Mouse (Mus musculus) left cerebral cortex, postnatal 25 days (tissue): Measurements from ENCODE around the gene Chad. TPM values are rescaled to one million over a fixed set of nuclear protein-coding genes. Genes with fewer than 3 reads are reported as not detected.

Experiments
- DNase-seq, 2 experiments: peaks; one replicate each; pipeline ENCODE4 v3.0.0; 2022; ENCODE audit warnings: low spot score in 2 of 2, mixed read lengths in 1 of 2
- intact Hi-C: fragments of 180-260 bp; cut with DNase I; formaldehyde crosslinking; loops from one replicate; pipeline ENCODE4 v1.15.1; 2025
- total RNA-seq, 2 experiments: library from RNA; stranded (reverse); gene quantifications; 2 replicates each; pipeline ENCODE4 v1.2.3; 2021

The Chad gene
- total RNA-seq, 2 experiments from 2014 or later = 0.21 TPM; not detected in 1

- intact Hi-C loops = no loop called here
- peak in 1 of 2 experiments; percentile 51 for DNase-seq
Measured at GRCm38 (mm10) chr11:94558226-94558625, 6.6 kb upstream of the Chad start.

DNA sequence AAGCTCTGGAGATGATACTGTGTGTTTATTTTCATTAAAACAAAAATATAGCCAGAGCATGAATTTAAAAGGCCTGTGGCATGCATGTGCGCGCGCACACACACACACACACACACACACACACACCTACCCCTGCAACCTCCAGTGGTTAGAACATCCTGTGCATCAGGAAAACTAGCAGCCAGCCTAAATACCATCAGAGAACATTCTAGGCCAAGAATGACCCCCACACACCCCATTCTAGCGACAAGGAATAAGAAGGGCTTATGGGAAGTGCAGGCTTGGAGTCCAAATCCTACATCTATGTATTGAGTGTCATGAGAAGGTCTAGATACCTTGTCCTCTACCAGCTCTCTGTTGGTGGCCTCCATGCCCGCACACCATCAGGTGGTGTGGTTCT is 1.5 kb upstream of the Chad start:
- no peak for DNase-seq
- intact Hi-C loops = no loop called here

- intact Hi-C loops = no loop called here
- DNase-seq = no peak
Measured at GRCm38 (mm10) chr11:94563821-94564220, 1.0 kb upstream of the Chad start.

- DNase-seq = no peak
- intact Hi-C loops = no loop called here
Measured at GRCm38 (mm10) chr11:94565151-94565479, 268 bp downstream of the Chad start.

DNA sequence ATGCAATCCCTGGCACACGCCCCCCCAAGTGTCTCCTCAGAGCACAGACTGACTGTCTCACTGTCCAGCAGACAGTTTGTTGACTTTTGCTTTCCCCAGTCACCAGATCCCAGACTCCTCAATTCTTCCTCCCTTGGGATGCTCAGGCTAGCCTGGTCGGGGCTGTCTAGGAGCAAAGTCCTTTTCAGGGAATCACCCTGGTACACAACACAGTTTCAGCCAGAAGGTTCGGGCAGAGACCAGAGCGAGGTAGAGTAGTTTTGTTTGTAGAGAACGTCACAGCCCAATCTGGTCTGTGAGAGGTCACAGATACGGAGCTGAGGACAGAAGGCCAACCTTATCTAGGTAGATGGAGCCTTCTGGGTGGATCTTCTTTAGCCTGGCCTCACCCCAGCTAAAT is 1.7 kb downstream of the Chad start:
- intact Hi-C loops = no loop called here
- no peak for DNase-seq

DNA sequence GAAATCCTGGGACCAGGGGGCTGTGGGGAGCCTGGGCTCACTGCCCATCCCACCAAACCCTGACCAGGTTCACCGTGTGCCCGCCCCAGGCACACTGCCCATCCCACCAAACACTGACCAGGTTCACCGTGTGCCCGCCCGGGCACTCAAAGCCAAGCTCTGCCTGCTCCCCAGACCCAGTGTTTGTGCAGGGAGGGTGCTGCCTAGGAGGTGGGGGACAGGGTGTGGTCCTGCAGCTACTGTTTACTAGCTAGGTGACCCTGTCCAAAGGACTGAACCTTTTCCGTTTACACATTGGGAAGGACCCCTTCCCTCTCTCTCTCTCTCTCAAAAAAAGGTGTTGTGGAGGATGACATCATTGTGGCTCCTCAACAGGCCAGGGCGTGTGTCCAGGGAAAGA is 2.5 kb downstream of the Chad start:
- no peak for DNase-seq
- intact Hi-C loops = no loop called here

- DNase-seq = no peak
- intact Hi-C loops = no loop called here
Measured at GRCm38 (mm10) chr11:94570612-94571011, 5.8 kb downstream of the Chad start.

DNA sequence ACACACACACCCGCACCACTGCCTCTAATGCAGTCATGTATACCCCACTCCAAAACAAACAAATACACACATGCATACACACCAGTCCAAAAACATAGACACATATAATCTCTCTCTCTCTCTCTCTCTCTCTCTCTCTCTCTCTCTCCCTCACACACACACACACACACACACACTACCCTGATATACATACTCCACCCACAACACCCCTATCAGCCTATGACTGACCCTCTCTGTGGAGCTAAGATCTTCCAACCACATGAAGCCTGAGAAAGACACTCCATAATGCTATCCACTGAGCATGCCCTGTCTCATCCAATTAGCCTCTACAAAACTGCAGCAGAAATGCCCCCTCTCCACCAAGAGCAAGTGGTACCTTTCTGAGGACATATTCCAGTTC is 7.0 kb downstream of the Chad start:
- intact Hi-C loops = no loop called here
- no peak for DNase-seq

DNA sequence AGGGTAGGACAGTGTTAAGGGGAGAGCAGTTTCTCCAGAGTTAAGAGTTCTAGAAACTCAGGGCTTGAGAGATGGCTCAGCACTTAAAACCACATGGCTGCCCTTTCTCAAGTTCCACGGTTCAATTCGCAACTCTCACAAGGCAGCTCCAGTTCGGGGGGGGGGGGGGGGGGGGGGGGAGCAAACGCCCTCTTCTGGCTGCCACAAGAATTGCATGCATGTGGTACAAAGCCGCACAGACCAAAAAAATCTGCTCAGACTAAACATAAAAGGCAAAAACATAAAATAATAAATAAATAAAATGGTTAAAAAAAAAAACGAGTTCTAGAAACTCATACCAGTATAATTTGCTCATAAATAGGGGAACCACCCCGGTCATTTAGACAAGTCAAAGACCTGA is 9.7 kb downstream of the Chad start:
- intact Hi-C loops = no loop called here
- no peak for DNase-seq

DNA sequence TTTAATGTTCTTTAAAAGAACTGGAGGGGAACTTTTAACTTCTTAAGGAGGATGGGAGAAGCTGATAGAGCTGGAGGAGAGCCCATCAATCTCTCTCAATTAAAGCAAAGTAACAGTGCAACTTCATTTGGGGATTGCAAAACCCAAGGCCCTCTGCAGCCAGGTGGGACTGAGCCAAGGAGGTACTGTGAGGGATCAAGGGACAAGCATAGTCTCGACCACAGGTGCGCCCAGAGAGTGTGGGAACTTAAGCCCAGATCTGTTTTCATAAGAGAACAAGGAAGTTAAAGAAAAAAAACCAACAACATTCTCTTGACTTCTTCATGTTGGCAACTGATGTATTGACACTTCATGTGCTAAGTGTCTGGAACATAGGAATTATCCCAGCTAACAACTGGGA is 10.2 kb downstream of the Chad start:
- no peak for DNase-seq
- intact Hi-C loops = no loop called here

DNA sequence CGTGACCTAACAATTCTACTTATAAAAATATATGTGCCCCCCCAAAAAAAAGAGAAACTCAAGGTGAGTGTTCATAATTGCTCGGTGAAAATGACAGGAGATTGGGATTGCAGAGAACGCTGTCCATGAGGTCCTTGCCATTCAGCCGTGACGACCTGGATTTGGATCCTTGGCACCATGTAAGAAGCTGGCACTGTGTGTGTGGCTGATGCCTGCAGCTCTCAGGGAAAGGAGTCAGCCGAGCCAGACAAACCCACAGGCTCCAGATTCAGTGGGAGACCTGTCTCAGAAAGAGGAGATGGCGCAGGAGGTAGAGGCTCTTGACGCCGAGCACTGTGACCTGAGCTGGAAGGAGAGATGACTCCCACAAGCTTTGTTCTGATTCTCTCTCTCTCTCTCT is 11.5 kb downstream of the Chad start:
- intact Hi-C loops = no loop called here
- peak in 1 of 2 experiments; percentile 39 for DNase-seq

DNA sequence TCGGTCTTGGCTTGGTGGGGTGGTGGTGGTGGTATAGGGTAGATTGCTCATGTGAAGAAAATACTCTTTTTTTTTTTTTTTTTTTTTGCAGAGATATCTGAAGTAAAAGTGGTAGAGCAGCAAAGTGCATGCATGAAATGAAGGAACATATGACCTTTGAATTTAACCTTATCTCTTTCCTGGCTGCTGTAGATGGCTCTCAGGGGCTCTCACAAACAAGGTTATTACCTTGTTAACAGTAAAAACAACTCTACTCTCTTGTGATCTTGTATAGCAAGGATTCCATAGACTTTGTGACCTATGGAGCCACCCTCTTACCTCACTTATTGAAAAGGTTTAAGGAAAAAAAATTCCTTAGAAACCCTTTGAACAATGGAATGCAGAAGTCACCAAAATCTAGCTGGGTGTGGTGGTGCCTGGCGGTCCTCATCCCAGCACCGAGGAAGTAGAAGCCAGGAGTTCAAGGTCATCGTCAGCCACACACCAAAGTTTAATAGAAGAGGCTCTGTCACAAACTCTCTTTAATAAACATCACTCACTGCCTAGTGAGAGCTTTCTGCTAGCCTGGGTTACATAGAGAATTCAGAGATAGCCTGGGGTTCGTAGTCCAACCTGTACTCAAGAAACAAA is 15.4 kb downstream of the Chad start:
- DNase-seq = no peak
- intact Hi-C loops = no loop called here

GRCm38 (mm10) chr11:94585091-94585490 is 20.2 kb downstream of the Chad start:
- no peak for DNase-seq
- intact Hi-C loops = no loop called here

- intact Hi-C loops = no loop called here
- no peak for DNase-seq
Measured at GRCm38 (mm10) chr11:94587511-94587910, 22.7 kb downstream of the Chad start.

- intact Hi-C loops = no loop called here
- DNase-seq = no peak
Measured at GRCm38 (mm10) chr11:94596311-94596852, 31.5 kb downstream of the Chad start.

- no peak for DNase-seq
- intact Hi-C loops = no loop called here
Measured at GRCm38 (mm10) chr11:94597319-94597718, 32.5 kb downstream of the Chad start.

DNA sequence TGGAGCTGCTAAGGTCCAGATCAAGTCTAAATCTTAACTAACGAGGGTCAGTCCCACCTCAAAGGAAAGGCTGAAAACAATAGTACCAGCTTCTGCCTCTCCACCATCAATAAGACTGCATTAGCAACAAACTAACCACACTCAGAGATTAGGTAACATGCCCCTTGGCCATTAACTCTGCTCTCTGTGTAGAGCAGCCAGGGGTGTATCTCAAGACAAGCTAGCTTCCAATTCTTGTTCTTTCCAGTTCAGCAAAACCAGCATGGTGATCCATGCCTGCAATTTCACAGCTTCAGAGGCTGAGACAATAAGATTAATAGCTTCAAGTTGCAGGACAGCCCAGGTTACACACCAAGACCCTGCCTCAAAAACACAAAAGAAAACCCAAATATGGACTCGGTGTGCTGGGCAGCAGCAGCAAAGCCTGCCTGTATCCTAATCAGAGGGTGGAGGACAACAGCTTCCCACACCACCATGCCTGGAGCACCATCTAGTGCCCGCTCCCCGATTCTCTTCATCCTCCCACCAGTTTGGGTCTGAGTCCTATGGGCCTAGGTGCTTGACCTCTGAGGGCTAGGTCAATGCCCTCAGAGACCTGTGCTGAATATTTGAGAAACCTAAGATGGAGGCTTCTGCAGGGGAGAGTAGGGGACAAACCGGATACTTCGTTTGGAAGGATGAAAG is 33.7 kb downstream of the Chad start:
- intact Hi-C loops = no loop called here
- no peak for DNase-seq

DNA sequence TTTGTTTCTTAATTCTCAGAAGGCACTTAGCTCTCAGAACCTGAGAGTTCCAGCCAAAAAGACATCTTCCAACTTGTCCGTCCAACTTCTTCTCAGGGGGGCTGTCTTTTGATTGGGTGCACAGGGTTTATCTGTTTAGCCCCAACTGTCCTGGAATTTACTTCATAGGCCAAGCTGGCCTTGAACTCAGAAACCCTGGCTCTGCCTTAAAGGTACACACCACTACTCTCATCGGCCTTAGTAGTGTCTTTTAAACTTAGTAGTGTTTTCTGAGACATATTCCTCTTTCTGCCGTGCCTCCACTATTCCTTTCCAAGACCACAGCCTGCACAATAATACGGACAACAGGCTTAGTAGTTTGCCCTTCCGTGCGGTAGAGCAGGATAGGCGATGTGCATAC is 35.6 kb downstream of the Chad start:
- intact Hi-C loops = no loop called here
- DNase-seq = no peak

DNA sequence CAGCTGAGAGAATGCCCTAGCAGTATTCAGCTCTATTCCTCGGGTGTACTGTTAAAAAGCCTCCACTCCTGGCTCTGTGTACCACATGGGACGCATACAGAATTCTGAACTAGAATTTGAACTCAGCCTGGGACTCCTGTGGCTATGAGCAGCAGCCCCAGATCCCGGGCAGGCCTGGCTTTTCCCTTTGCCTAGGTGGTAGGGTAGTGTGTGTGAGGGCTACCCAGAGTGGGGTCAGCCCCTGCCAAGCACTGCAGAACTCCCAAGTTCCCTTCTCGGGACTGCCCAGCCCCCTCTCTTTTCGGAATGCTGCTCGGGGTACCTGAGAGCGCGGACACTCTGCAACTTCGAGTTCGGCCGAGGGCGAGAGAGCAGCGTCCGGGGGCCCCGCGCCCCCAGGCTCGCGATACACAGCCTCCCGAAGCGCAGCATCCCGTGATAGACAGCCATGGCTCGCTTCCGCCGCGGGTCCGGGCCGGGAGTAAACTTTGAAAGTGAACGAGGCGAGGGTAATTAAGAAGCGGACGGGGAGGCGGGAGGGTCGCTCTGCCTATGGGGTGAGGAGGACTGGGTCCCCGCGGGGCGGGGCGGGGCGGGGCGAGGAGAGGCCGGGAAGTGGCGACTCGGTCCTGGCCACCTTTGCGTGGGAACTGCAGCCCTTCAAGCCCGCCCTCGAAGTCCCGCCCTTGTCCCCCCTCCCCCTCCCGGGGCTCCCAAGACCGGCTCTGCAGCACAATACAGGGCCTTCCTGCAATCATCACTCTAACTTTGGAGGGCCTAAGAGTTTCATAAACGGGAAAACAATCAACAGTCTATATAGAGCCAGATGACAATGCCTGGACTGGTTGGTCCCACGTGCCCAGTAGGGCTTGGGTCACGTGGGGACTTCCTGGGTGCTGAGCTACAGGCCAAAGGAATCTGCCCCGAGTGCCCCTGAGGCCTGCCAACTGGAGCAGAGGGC is 36.8 kb downstream of the Chad start, which contains the start of gene Acsf2:
TSS of gene Acsf2 (minus strand) at position 551 of the 961 bp plus-strand sequence.
- DNase-seq = peak; percentile 12 to 31
- intact Hi-C loops = no loop called here

DNA sequence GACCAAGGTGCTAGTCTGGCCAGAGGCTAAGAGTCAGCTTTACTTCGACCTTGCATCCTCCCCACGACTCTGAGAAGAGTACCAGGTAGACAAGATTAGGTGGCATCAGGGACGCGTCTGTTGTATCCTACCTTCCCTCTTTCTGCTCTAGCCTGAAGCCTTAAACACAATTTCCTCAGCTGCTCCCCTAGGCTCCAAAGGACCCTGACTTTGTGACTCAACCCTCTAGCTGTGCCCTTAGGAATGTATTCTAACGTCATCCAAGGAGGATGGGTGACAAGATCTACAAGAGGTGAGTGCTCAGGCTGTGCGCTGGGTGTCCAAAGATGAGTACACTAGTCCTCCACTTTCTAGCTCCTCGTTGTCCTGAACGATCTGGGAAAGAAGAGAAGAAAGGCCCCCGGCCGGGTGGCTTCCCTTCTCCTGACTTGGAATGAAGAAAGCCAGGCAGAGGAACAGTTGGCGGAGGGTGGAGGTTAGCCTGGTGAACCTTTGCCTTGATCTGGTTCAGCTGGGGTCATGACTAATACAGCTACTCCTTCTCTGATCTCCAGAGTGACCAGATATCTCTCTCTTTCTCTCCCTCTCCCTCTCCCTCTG is 37.6 kb downstream of the Chad start:
- intact Hi-C loops = no loop called here
- DNase-seq = no peak
